12 mouse cellular contexts compared by ENCODE assay signal in genomic region chr6:49055256-49055733, GRCm38 (mm10). TPM values are rescaled to one million over a fixed set of nuclear protein-coding genes. Genes with fewer than 3 reads are reported as not detected.
A peak's percentile ranks its signal among the peaks of the same experiment; 100 is the strongest.
DNase-seq lines count a peak whose midpoint lies in the region; ATAC-seq lines count a peak whose summit lies in the region.
"Had no signal": no experiment of that assay in that cellular context is flagged by ENCODE, and none has a peak within 500 bp of the region (broad histone marks: within the 10 kb centered on the region; RNA-seq: fewer than 3 reads in every experiment).

No protein-coding gene starts in this region.

- WGBS in forebrain, embryonic 16.5 days = 7% methylated on average over 7 of the region's 7 CpGs
- 2% methylated on average over 7 of the region's 7 CpGs for WGBS in midbrain, embryonic 12.5 days

- H3K4me3 ChIP-seq in forebrain, embryonic 16.5 days (replicated peaks; ENCODE audit: low read length) = no peak overlapping the region
- no peak overlapping the region for H3K4me3 ChIP-seq in midbrain, embryonic 12.5 days
- H3K4me3 ChIP-seq: myocyte had no signal

- H3K36me3 ChIP-seq in forebrain, embryonic 16.5 days (ENCODE audit: control insufficient read depth, insufficient read depth) = no peaks in the 10 kb centered on the region
- H3K36me3 ChIP-seq in midbrain, embryonic 12.5 days = no peaks in the 10 kb centered on the region

- no peaks in the 10 kb centered on the region; the same call in none of the 2 replicates for H3K4me1 ChIP-seq in forebrain, embryonic 16.5 days (replicated peaks; ENCODE audit: control insufficient read depth, insufficient read depth, low read length)
- H3K4me1 ChIP-seq in midbrain, embryonic 12.5 days = peaks cover 16% of the 10 kb centered on the region

- DNase-seq in ES-CJ7 (ENCODE audit: low read depth, low spot score) = peak; percentile 61
- peak; percentile 36 for DNase-seq in brain, embryonic 18.5 days (ENCODE audit: low read depth, low spot score)
- no peak for DNase-seq in adrenal gland, adult 8-10 months
- DNase-seq in layer of hippocampus, adult 18-20 months (ENCODE audit: low spot score in 2 of 2) = no peak
- no peak for DNase-seq in urinary bladder, adult 2 months (ENCODE audit: low spot score)
- DNase-seq in thymus, postnatal 4 days = no peak
- DNase-seq: cerebellum, adult 18-20 months; lung, adult 18-20 months; thymus, postnatal 25 days had no signal

- no peak overlapping the region for H3K9ac ChIP-seq in forebrain, embryonic 16.5 days (replicated peaks; ENCODE audit: low read depth, low read length)
- no peak overlapping the region for H3K9ac ChIP-seq in midbrain, embryonic 12.5 days (replicated peaks)

- H3K27ac ChIP-seq in forebrain, embryonic 16.5 days (ENCODE audit: low read length) = 0 out of 2 replicates have a peak overlapping the region, but pooled peaks have one; percentile 5
- peak overlapping the region; percentile 69 for H3K27ac ChIP-seq in midbrain, embryonic 12.5 days (replicated peaks)

- no peaks in the 10 kb centered on the region for H3K27me3 ChIP-seq in forebrain, embryonic 16.5 days (replicated peaks; ENCODE audit: control insufficient read depth, insufficient read depth, low read length)
- H3K27me3 ChIP-seq in midbrain, embryonic 12.5 days = peaks cover 19% of the 10 kb centered on the region

- ATAC-seq in forebrain, embryonic 16.5 days = peak; percentile 84
- ATAC-seq in midbrain, embryonic 12.5 days (ENCODE audit: low FRiP score, low read depth) = peak; percentile 81

- no peaks in the 10 kb centered on the region for H3K9me3 ChIP-seq in forebrain, embryonic 16.5 days (ENCODE audit: control insufficient read depth, low read length)
- 0 out of 2 replicates have a peak, but pooled peaks cover 4% of the 10 kb centered on the region for H3K9me3 ChIP-seq in midbrain, embryonic 12.5 days

- H3K4me2 ChIP-seq in forebrain, embryonic 16.5 days (ENCODE audit: low read length) = no peak overlapping the region
- H3K4me2 ChIP-seq in midbrain, embryonic 12.5 days (replicated peaks) = peak overlapping the region; percentile 22

RNA-seq across cellular contexts. Expression of gene Malsu1, which starts 18.3 kb away (rescaled TPM):
- 59.1 and 61.8 TPM in 2 replicates for polyA plus RNA-seq in forebrain, embryonic 16.5 days (2015; fragmentation: Nextera tagmentation; extraction: Ambion mirVana)
- 60.9 and 67.0 TPM in 2 replicates for polyA plus RNA-seq in midbrain, embryonic 12.5 days (2016; fragmentation: Nextera tagmentation; extraction: Ambion mirVana)
- total RNA-seq in adrenal gland, adult 8-10 months (2022) = 10 to 100 TPM; 34.6 to 53.2 (median 41.2) TPM
- total RNA-seq in layer of hippocampus, adult 18-20 months (2021) = 10 to 100 TPM; 18.8 to 25.0 TPM
- 29.2 and 31.8 TPM in 2 replicates for polyA plus RNA-seq in urinary bladder, adult 2 months (2012; rRNA removed)

RNA-seq across cellular contexts. Expression of gene Gpnmb, which starts 18.9 kb away (rescaled TPM):
- polyA plus RNA-seq in forebrain, embryonic 16.5 days (2015; fragmentation: Nextera tagmentation; extraction: Ambion mirVana) = 0.39 and 0.61 TPM in 2 replicates
- 0.20 and 0.30 TPM in 2 replicates for polyA plus RNA-seq in midbrain, embryonic 12.5 days (2016; fragmentation: Nextera tagmentation; extraction: Ambion mirVana)
- total RNA-seq in adrenal gland, adult 8-10 months (2022) = 10 to 100 TPM in 2 of 4 experiments, 1 to 10 TPM in 2; 2.0 to 60.7 (median 23.2) TPM
- total RNA-seq in layer of hippocampus, adult 18-20 months (2021) = 1 to 10 TPM; 4.7 to 7.1 TPM
- polyA plus RNA-seq in urinary bladder, adult 2 months (2012; rRNA removed) = 66.4 and 92.8 TPM in 2 replicates

Comparison
In these comparisons a context has a peak if more than half of its experiments do, and no peak if none do; other contexts are left out.
1. DNase-seq: peak in ES-CJ7 (single experiment) and brain, embryonic 18.5 days (single experiment); none in adrenal gland, adult 8-10 months (single experiment), layer of hippocampus, adult 18-20 months (0 of 2), urinary bladder, adult 2 months (single experiment) and thymus, postnatal 4 days (single experiment).
2. RNA of gene Gpnmb, which starts 18.9 kb away (polyA plus RNA-seq): 66.4 to 92.8 TPM in urinary bladder, adult 2 months; 0.39 to 0.61 TPM in forebrain, embryonic 16.5 days and 0.20 to 0.30 TPM in midbrain, embryonic 12.5 days; every median in the first group is over 10 times any median in the second.